Mouse (Mus musculus): Measurements from ENCODE around the gene Lpcat3.

DNA sequence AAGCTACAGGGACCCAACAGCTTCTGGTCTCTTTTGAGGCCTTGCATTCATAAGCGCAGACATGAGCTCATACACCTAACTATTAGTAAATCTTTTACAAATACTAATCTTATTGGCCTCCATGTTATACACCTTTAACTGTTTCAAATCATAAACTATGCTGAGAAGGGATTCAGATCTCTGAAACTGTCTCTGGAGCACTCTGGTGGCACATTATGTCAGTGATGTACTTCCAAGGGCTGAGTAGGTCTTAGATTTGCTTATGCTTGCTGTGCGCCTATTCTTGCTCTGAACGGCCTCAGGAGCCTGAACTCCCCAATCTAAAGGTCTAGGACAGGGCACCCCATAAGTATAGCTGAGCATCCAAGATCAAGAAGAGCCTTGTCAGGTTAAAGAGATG, 79.0 kb downstream of the Lpcat3 start:
- no peak for TF ChIP-seq GATA1 (IDR thresholded peaks at IDR 0.05; ENCODE audit: borderline replicate concordance, low read length)
- no peak for TF ChIP-seq FLI1 (IDR thresholded peaks at IDR 0.05; ENCODE audit: low read length)
